Mouse (Mus musculus) thymus, postnatal 0 days (tissue): ENCODE results near the gene Gm14214. TPM values are rescaled to one million over a fixed set of nuclear protein-coding genes. Genes with fewer than 3 reads are reported as not detected.

Experiments
- DNase-seq: peaks from one replicate; pipeline ENCODE4 v3.0.0-alpha.2; 2015; ENCODE audit warnings: low spot score
- polyA plus RNA-seq: library from polyadenylated mRNA; unstranded; fragments of >200 nt; fragmentation: Nextera tagmentation; extraction: Ambion mirVana; gene quantifications from 2 replicates; pipeline ENCODE4 v1.2.1, GENCODE M21; 2015

Gm14214 gene
- polyA plus RNA-seq, 1 experiment from 2014 or later, result not detected

DNA sequence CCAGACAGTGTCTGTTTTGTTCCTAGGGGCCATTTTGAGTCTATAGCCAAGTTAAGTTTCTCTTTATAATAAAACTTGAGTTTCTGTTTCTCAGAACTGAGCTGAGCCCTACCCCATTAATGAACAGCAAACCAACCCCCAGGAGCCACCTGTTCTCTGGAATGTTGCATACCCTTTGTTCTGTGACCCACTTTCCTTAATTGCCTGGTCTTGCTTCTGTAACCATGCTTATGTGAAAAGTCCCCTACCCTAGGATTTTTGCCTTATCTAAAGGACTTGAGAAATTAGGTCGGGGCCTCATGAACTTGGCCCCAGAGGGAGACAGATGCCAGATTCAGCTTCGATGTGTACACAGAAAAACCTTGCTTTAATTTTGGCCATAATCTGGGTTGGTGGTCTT, 37.9 kb downstream of the Gm14214 start:
- DNase-seq, result no peak

DNA sequence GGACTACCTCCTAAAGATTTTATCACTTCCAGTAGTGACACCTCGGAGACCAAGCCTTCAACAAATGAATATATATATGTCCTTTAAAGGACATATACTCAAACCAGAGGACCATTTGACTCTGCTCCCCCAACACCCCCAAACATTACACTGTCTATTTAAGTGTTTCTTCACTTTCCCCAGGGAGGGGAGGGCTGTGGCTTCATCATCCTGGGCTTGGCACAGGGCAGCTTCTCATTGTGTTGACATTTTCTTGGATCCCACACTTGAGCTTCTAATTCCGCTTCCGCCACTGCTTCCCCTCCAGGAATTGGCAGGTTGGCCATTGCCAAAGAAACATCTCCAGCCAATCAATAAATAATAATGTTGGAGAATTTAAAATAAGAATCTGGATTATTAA, 39.0 kb downstream of the Gm14214 start:
- no peak for DNase-seq

DNA sequence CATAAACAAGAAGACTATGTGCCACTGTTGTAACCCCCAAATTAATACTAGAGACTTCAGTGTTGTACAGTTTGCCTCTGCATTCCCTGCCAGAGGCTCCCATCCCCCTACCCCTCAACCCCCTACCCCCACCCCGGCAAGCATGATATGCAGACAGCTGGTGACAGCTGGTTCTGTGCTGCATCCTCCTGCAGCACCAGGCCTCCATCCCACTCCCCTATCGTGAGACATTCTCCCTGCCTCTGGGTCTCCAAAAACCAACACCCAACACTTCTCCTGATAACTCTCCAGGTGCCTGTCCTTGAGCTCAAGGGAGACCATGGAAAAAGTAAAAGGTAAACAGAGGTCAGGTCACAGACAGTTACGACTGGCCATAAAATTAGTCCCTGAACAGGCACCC, 40.1 kb downstream of the Gm14214 start:
- DNase-seq, result no peak

DNA sequence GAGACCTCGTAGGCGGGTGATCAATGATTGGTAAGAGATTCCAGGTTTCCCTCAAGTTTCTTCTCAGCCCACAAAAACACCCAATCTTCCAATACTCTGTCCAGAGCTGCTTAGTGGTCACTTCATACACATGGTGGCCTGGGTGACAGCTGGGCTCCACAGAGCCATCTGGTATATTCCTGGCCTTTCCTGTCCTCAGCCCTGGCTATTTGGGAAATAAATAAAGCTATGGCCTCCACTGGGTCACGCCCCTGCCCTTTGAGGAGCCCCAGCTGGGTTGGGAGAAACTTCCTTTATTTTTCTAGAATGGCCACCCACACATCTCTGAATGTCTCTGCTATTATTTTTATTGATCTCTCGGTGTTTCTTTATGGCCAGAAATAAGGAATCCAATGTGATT, 46.4 kb downstream of the Gm14214 start:
- DNase-seq, result no peak

DNA sequence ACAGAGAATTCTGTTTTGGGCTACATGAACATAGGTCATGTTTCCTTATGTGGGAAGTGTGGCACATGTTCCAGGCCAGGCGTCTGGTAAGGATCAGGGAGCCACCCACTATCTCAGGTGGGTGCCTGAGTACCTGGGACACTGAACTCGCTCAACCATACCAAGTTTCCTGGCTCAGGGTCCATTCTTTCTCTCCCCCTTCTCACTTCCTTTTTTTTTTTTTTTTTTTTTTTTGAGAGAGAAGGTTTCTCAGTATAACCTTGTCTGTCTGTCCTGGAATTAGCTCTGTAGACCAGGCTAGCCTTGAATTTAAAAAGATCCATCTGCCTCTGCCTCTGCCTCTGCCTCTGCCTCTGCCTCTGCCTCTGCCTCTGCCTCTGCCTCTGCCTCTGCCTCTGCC, 49.5 kb downstream of the Gm14214 start:
- DNase-seq, result no peak

Other genes starting within 250 kb of the Gm14214 start
- 1.1 and 2.6 TPM in 2 replicates for gene 1700003F12Rik, start 222.9 kb downstream of the Gm14214 start, polyA plus RNA-seq
- 0.09 and 0.10 TPM in 2 replicates for gene Actl10, start 218.3 kb downstream of the Gm14214 start, polyA plus RNA-seq
- 5.1 TPM in 2 replicates for gene Necab3, start 211.1 kb downstream of the Gm14214 start, polyA plus RNA-seq
- gene E2f1, start 200.1 kb downstream of the Gm14214 start, polyA plus RNA-seq, result 14.7 and 16.8 TPM in 2 replicates
- 51.8 and 52.1 TPM in 2 replicates for gene Pxmp4, start 166.3 kb downstream of the Gm14214 start, polyA plus RNA-seq
- 0.51 and 0.61 TPM in 2 replicates for gene Zfp341, start 156.7 kb downstream of the Gm14214 start, polyA plus RNA-seq
- 0.28 and 0.42 TPM in 2 replicates for gene 4930519P11Rik, start 156.6 kb downstream of the Gm14214 start, polyA plus RNA-seq
- 30.1 and 35.4 TPM in 2 replicates for gene Chmp4b, start 118.3 kb downstream of the Gm14214 start, polyA plus RNA-seq
- gene Raly, start 21.1 kb upstream of the Gm14214 start, polyA plus RNA-seq, result 41.4 and 42.9 TPM in 2 replicates
- 37.2 and 44.6 TPM in 2 replicates for gene a, start 21.4 kb upstream of the Gm14214 start, polyA plus RNA-seq
- gene Eif2s2, start 122.9 kb upstream of the Gm14214 start, polyA plus RNA-seq, result 106 and 113 TPM in 2 replicates
- gene Gm14226, start 248.2 kb upstream of the Gm14214 start, polyA plus RNA-seq, result 0.05 TPM in 2 replicates